Mouse (Mus musculus): ENCODE data around the gene Cdk12. TPM values are rescaled to one million over a fixed set of nuclear protein-coding genes. Genes with fewer than 3 reads are reported as not detected.

Cdk12 gene
- polyA plus RNA-seq, 1 experiment, result 6.0 TPM

DNA sequence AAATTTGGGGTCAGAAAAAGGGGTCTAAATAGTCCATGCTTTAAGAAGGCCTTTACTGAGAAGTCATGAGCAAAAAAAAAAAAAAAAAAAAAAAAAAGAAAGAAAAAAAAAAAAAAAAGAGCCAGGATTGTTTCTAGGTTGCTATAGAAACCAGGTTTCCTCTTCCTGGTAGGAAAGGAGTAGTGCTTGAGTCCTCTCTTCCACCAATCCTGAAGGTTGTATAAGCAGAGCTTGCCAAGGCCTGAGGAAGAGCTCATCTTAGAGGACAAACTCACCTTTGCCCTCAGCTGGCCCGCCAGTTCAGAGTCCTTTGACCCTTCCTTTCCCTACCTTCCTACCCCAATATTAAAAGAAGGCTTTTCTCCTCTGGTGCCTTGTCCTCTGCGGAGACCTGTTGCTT lies 82.5 kb downstream of the Cdk12 start:
- no peaks in the 10 kb centered on the region for H3K9me3 ChIP-seq
- no peak overlapping the region for H3K4me3 ChIP-seq (replicated peaks)
- H3K36me3 ChIP-seq (replicated peaks; ENCODE audit: low read length), result no peaks in the 10 kb centered on the region
- H3K27me3 ChIP-seq (replicated peaks), result peaks cover 53% of the 10 kb centered on the region
- TF ChIP-seq GATA1 (IDR thresholded peaks at IDR 0.05; ENCODE audit: borderline replicate concordance, low read length), result no peak
- TF ChIP-seq FLI1 (IDR thresholded peaks at IDR 0.05; ENCODE audit: low read length), result no peak
- peaks cover 11% of the 10 kb centered on the region for H3K4me1 ChIP-seq

DNA sequence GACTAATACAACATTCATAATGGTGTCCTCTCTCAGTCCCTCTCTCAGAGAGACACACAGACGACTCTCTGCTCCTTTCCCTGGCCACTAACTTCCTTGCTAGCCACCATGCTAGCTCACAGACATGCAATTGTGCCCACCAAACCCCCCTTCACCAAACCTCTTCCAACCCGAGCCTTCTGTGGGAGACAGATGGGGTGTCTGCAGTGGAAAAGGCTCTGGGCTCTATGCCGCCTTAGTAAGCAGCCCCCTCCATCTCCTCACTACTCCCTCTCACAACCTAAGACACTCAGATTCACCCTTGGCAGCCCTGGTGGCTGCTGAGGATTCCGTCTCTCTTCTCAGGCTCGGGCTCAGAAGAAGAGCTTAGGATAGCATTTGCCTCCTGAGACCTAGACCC lies 84.7 kb downstream of the Cdk12 start:
- TF ChIP-seq GATA1 (IDR thresholded peaks at IDR 0.05; ENCODE audit: borderline replicate concordance, low read length) (no peak), FLI1 (IDR thresholded peaks at IDR 0.05; ENCODE audit: low read length) (no peak)
- H3K4me3 ChIP-seq (replicated peaks), result no peak overlapping the region
- no peaks in the 10 kb centered on the region for H3K9me3 ChIP-seq
- peaks cover 70% of the 10 kb centered on the region for H3K27me3 ChIP-seq (replicated peaks)
- H3K4me1 ChIP-seq, result peaks cover 11% of the 10 kb centered on the region
- H3K36me3 ChIP-seq (replicated peaks; ENCODE audit: low read length), result no peaks in the 10 kb centered on the region

DNA sequence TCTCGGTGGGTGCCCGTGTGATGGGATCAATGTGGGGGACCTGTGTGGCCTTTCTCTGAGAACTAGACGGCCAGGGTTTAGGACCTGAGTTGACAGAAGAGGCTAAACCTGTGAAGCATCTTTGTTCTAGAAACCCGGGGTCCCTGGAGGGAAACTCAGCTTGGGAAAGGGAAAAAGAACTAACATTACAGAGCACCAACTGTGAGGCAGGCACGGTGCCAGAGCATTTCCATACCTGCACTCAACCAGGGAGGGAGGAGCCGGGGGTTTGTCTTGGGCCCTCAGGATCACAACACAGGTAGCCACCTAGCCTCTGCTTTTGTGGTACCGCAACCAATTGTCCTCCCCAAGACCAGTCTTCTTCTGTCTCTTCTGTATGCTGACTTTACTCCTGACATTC lies 85.1 kb downstream of the Cdk12 start:
- H3K27me3 ChIP-seq (replicated peaks), result peaks cover 73% of the 10 kb centered on the region
- no peak overlapping the region for H3K4me3 ChIP-seq (replicated peaks)
- peaks cover 11% of the 10 kb centered on the region for H3K4me1 ChIP-seq
- TF ChIP-seq FLI1 (IDR thresholded peaks at IDR 0.05; ENCODE audit: low read length) (no peak), GATA1 (IDR thresholded peaks at IDR 0.05; ENCODE audit: borderline replicate concordance, low read length) (no peak)
- H3K9me3 ChIP-seq, result no peaks in the 10 kb centered on the region
- H3K36me3 ChIP-seq (replicated peaks; ENCODE audit: low read length), result no peaks in the 10 kb centered on the region

DNA sequence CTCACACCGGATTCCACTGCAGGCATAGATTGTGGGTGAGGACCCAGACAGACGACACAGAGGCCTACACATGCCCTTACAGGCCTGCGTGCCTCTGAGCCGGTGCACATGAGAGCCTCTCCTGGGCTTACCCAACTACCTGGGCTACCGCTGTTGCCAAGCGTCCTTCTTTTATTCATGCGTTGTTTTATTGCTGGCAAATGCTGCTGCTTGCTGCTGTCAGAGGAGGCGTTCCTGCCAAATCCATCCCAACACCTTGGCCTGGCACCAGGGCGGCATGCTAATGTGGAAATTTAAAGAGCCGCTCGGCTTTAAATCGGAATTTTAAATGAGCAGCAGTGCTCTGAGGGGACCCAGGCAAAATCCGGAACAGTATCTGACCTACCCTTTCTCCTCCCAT lies 87.0 kb downstream of the Cdk12 start:
- H3K9me3 ChIP-seq, result no peaks in the 10 kb centered on the region
- no peak overlapping the region for H3K4me3 ChIP-seq (replicated peaks)
- TF ChIP-seq GATA1 (IDR thresholded peaks at IDR 0.05; ENCODE audit: borderline replicate concordance, low read length) (no peak), FLI1 (IDR thresholded peaks at IDR 0.05; ENCODE audit: low read length) (no peak)
- peaks cover 82% of the 10 kb centered on the region for H3K27me3 ChIP-seq (replicated peaks)
- peaks cover 9% of the 10 kb centered on the region for H3K4me1 ChIP-seq
- H3K36me3 ChIP-seq (replicated peaks; ENCODE audit: low read length), result no peaks in the 10 kb centered on the region

DNA sequence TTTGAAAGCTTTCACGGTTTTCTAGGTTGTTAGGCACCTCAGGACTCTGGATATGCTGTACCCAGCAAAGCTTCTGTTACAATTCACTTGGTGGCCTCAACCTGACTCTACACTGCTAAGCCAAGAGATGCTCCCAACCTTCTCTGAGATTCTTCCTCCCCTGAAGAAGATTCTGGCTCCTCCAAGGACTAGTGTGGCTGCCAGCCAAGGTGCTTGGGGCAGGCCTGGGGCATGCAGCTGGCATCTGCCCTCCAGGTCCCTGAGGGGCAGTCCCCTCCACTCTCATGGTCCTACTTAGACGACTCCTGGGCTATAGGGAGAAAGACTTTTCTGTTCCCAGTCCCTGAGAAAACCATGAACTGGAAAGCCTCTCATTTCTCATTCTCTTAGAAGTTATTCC lies 88.0 kb downstream of the Cdk12 start:
- Histone ChIP-seq H3K36me3 (replicated peaks; ENCODE audit: low read length) (no peaks in the 10 kb centered on the region), H3K27me3 (replicated peaks) (peaks cover 89% of the 10 kb centered on the region), H3K4me3 (replicated peaks) (no peak overlapping the region), H3K9me3 (no peaks in the 10 kb centered on the region), H3K4me1 (peaks cover 12% of the 10 kb centered on the region)
- TF ChIP-seq GATA1 (IDR thresholded peaks at IDR 0.05; ENCODE audit: borderline replicate concordance, low read length) (no peak), FLI1 (IDR thresholded peaks at IDR 0.05; ENCODE audit: low read length) (no peak)

DNA sequence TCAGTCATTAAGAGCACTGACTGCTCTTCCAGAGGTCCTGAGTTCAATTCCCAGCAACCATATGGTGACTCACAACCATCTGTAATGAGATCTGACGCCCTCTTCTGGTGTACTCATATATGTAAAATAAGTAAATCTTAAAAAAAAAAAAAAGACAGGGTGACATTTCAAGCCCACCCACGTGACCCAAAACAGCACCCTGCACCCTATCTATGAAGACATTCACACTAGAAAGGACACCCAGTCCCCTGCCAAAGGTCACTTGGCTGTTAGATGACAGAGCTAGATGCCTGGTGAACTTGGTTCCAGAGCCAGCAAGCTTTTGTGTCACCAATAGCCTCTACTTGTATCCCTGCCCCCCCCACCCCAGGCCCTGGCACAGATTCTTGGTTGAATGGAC lies 90.2 kb downstream of the Cdk12 start:
- TF ChIP-seq GATA1 (IDR thresholded peaks at IDR 0.05; ENCODE audit: borderline replicate concordance, low read length) (no peak), FLI1 (IDR thresholded peaks at IDR 0.05; ENCODE audit: low read length) (no peak)

DNA sequence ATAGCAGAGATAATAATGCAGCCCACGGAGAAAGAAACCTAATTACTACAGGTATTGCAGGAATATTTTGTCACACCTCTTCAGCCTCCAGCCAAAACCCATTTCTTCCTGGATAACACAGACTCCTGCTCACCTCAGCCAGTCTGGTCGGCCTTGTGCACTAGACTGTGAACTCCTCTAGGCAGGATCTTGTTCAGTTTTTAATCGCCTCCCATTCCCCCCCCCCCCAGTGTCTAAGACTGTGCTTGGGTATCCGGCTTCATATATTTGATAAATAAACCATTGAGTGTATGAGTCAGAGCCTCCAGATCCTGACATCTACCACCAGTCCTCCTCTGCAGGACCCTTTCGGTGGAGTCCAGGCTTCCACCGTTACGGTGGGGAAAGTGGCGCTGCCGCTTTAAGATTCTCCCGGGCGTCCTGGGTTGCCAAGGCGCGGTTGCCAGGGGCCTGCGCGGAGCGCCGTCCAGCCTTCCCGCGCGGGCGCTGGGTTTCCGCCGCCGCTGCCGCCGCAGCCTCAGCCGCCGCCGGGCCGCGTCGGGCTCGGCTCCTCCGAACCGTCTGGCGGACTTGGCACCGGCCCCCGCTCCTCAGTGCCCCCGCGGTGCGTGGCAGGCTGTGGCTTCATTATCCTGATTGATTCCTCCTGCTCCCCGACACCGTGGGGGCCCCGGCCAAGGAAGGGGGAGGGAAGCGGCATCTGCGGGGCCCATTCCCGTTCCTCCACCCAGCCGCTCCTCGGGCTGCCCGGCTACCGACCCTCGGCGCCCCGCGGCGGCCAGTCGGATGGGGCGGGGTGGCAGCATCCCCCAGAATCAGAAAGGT lies 91.5 kb downstream of the Cdk12 start:
- no peaks in the 10 kb centered on the region for H3K9me3 ChIP-seq
- no peak for TF ChIP-seq GATA1 (IDR thresholded peaks at IDR 0.05; ENCODE audit: borderline replicate concordance, low read length)
- H3K27me3 ChIP-seq (replicated peaks), result peaks cover 94% of the 10 kb centered on the region
- H3K4me3 ChIP-seq (replicated peaks), result peak overlapping the region; percentile 89
- H3K4me1 ChIP-seq, result peaks cover 16% of the 10 kb centered on the region
- H3K36me3 ChIP-seq (replicated peaks; ENCODE audit: low read length), result no peaks in the 10 kb centered on the region

More for the DNA sequence above, 90.2 kb downstream of the Cdk12 start:
- Histone ChIP-seq H3K36me3 (replicated peaks; ENCODE audit: low read length) (no peaks in the 10 kb centered on the region), H3K4me3 (replicated peaks) (no peak overlapping the region), H3K9me3 (no peaks in the 10 kb centered on the region), H3K27me3 (replicated peaks) (peaks cover 94% of the 10 kb centered on the region), H3K4me1 (peaks cover 16% of the 10 kb centered on the region)

DNA sequence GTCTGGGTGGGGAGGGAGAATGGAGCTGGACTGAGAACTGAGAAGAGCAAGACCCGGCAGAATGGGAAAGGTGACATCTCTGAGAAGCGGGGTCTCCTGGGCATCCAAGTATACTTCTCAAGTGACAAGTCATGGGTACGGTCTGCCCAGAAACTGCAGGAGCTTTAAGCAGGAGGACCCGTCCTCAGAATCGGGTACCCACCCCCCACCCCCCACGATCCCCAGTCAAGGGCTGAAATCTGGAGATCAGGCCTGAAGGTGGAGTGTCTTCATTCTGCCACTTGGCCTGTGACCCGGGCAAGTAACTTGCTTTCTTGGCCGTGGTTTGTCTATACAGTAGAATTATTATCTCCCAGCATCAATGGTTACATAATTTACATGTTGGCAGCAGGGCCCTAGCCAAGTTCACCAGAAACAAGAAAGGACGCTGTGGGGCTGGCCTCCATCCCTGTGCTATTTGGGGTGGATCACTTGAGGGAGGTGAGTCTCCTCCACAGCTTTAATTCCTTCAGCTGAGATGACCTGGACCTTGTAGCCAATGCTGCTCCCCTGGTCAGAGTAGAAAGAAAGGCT lies 92.2 kb downstream of the Cdk12 start:
- H3K4me1 ChIP-seq, result peaks cover 16% of the 10 kb centered on the region
- H3K9me3 ChIP-seq, result no peaks in the 10 kb centered on the region
- TF ChIP-seq GATA1 (IDR thresholded peaks at IDR 0.05; ENCODE audit: borderline replicate concordance, low read length) (no peak), FLI1 (IDR thresholded peaks at IDR 0.05; ENCODE audit: low read length) (no peak)
- H3K4me3 ChIP-seq (replicated peaks), result peak overlapping the region; percentile 89
- peaks cover 94% of the 10 kb centered on the region for H3K27me3 ChIP-seq (replicated peaks)
- H3K36me3 ChIP-seq (replicated peaks; ENCODE audit: low read length), result no peaks in the 10 kb centered on the region

DNA sequence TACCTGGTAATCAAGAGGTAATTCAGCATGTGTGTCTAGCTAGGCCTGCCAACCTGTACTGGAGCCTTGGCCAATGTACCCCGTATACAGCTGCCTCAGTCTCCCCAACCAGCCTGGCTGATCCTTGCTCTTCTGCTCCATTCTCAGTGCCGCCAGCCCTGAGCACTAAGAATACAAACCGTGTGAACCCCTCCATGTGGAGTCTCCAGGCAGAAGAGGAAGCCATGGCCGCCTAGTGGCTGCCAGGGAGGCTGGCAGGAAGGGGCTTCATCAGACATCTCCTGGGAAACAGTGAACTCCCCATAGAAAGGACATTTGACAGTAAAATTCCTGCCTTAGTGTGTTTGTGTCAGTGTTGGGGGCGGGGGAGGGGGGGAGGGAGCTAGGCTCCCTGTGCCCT lies 93.4 kb downstream of the Cdk12 start:
- H3K36me3 ChIP-seq (replicated peaks; ENCODE audit: low read length), result no peaks in the 10 kb centered on the region
- H3K4me3 ChIP-seq (replicated peaks), result peak overlapping the region; percentile 46
- TF ChIP-seq FLI1 (IDR thresholded peaks at IDR 0.05; ENCODE audit: low read length), result no peak
- no peak for TF ChIP-seq GATA1 (IDR thresholded peaks at IDR 0.05; ENCODE audit: borderline replicate concordance, low read length)
- H3K9me3 ChIP-seq, result no peaks in the 10 kb centered on the region
- peaks cover 16% of the 10 kb centered on the region for H3K4me1 ChIP-seq
- H3K27me3 ChIP-seq (replicated peaks), result peaks cover 92% of the 10 kb centered on the region

DNA sequence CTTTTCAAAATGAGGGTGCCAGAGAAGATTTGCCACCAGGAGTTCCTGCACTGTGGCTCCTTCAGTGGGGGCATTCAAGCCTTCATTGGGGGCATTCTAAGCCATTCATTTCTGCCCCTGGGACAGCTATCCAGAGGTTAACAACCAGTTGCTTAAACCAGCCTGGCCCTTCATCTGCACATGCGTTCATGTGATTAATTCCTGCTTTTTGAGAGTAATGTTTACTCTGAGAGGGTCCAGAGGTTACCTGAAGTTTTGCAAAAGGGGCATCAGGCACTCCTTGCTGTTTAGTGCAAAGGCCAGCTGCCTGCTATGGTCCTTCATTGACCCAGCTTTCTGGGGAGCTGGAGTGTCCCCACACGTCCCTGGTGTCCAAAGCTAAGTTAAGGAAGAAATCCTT lies 94.1 kb downstream of the Cdk12 start:
- no peak overlapping the region for H3K4me3 ChIP-seq (replicated peaks)
- H3K4me1 ChIP-seq, result peaks cover 16% of the 10 kb centered on the region
- no peaks in the 10 kb centered on the region for H3K36me3 ChIP-seq (replicated peaks; ENCODE audit: low read length)
- no peaks in the 10 kb centered on the region for H3K9me3 ChIP-seq
- peaks cover 94% of the 10 kb centered on the region for H3K27me3 ChIP-seq (replicated peaks)
- TF ChIP-seq FLI1 (IDR thresholded peaks at IDR 0.05; ENCODE audit: low read length) (no peak), GATA1 (IDR thresholded peaks at IDR 0.05; ENCODE audit: borderline replicate concordance, low read length) (no peak)
